Mouse (Mus musculus) B cell, adult 2 months (primary cell): ENCODE results near the gene Nrgn.

ENCODE experiments used
- DNase-seq, 2 experiments: peaks; one replicate each; pipeline ENCODE4 v3.0.0; 2022

Gene Nrgn

GRCm38 (mm10) chr9:37554279-37554678, 1.6 kb upstream of the Nrgn start:
- DNase-seq = peak; percentile 21 to 27

- peak; percentile 31 to 35 for DNase-seq
These were observed 763 bp downstream of the Nrgn start for GRCm38 (mm10) chr9:37551751-37552531.

DNA sequence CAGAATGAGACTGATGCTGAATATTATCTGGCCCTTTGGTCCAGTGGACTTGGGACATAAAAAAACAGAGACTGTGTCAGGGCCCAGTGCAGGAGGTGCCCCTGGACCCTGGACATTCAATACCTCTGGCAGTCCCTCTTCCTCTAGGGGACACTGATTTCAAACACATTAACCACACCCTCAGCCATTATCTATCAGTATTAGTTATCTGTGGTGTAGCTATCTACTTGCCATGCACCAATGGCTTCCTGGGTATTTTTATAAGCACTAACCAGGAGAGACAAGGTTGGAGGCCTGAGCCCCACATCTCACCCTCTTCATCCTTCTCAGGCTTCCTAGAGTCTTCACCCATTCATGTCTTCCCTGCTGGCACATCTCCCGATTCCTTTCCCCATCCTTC, 2.3 kb downstream of the Nrgn start:
- no peak for DNase-seq

DNA sequence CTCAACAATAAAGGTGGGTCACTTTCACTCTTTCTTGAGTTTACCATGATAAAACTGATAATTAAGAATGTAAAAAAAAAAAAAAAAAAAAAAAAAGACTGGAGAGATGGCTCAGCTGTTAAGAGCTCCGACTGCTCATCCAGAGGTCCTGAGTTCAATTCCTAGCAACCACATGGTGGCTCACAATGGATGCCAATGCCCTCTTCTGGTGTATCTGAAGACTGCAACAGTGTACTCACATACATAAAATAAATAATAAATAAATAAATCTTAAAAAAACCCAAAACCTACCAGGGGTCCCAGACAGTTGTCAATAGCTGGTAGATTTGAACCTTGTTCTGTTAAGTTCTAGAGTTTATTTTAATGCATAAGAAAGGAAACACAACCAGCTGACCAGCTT, 5.8 kb downstream of the Nrgn start:
- no peak for DNase-seq

DNA sequence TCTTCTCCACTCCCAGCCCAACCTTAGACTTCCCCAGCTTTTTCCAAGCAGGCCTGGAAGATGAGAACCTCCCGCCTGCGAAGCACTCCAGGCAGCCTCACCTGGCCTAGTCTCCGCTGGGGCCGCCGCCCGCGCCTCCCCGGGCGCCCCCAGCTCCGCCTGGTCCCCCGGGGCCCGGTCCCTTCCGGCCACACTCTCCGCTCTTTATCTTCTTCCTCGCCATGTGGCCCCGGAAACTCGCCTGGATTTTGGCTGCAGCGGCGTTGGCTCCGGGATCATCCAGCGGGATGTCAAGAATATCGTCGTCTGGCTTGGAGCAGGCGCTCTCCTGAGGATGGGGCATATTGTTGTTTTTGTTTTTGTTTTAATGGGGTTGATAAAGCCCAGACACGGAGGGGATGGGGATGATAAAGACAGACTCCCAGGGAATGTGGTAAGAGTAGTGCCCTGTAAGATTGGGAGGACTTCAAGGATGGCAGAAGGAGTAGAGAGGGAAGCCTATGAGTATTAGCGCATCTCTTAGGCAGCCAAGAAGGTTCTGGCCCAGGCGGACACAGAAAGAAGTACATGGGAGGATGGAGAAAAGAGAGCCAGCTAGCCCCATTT, 6.8 kb downstream of the Nrgn start:
- DNase-seq = no peak

DNA sequence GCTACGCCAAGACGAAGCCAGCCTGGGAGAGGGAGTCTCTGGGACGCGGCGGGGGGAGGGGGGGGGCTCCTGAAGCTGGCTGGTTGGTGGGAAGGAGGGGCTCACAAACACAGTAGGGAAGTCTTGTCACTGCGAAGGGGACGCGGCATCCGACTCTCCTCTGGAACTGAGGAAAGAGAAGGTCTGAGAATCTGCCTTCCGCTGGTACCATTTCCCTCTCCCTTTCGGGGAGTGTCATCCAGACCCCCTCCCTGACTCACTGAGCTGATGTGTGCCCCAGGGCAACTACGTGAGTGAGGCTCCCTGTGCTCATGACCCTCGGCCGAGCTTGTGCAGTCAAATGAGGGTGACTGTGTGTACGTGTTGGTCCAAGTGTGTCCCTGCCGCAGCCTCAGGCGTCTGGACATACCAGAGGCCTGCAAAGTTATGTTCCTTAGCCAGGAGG, 7.5 kb downstream of the Nrgn start:
- no peak for DNase-seq

GRCm38 (mm10) chr9:37544447-37545165, 8.1 kb downstream of the Nrgn start:
- DNase-seq = peak; percentile 70 to 71

DNA sequence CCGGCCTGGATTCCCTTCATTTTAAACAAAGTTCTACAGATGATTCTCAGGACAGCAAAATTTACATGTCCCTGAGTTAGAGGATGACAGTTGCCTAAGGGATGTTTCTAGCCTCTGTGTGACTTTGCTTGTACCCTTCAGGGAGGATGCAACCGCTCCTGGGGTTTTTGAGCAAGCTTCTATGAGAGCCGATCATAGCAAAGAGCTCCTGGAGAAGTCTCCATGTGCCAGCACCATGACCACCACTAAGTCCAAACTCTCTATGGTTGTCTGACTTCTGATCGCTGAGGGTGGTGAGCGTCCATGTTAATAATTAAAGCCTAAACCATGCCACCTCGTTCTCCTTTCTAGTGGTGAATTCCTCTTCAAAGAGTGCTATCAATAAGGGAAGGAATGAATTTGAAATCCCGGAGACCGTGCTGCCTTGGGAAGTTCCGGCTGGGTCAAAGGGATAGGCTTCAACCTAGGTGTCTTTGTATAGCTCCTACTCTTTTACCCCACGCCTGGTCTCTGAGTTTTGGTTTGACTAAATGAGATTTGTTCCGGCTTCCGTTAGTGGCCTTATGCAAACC, 8.7 kb downstream of the Nrgn start:
- DNase-seq = no peak

GRCm38 (mm10) chr9:37541851-37542642, 10.7 kb downstream of the Nrgn start:
- no peak for DNase-seq

DNA sequence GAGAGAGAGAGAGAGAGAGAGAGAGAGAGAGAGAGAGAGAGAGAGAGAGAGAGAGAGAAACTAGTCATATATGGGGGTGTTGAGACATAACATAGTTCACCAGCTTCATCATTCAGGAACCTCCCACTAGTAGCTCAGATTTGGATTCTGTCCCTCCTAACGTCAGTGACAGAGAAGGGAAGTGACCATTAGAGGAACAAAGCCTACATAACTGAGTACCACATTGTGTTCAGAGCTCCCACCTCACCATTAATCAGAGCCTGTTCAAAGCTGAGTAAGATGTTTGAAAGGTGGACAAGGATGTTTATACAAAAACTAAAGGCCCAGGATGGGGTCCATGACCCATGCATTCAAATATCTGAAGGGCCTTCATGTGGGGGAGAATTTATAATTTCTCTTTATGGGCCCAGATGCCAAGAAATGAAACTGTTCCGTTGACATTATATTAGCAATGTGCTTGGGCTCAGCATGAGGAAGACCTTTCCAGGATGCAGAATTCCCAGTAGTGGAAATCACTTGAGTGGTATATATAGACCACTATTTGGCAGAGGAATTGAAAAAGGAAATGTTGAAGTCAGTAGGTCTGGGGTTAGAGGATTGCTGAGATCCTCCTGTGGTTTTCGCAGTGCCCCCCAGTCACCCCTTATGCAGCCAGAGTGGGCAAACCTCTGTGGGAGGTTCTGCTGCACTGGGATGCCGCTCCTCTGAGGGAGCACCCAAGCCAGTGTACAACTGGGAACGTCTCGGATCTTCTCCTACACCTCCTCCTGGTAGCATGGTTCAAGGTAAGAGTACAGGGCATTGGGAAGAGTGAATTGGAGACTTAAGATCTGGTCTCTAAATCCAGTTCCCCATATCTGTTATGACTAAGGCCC, 11.8 kb downstream of the Nrgn start:
- no peak for DNase-seq

DNA sequence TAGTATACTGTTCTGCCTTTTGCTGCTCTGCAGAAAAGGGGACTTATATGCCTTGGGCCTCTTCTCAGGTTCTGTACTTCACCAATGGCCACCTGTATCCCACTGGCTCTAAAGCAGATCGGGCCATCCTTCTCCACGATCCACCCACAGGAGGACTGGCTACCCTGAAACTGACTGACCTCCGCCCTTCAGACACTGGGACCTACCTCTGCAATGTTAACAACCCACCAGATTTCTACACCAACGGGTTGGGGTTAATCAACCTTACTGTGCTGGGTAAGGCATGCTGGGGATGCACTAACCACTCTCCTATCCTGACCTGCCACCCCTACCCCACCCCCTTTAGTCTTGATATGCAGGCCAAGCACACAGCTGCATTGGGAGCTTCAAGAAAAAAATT, 12.5 kb downstream of the Nrgn start:
- no peak for DNase-seq

- no peak for DNase-seq
These were observed 13.3 kb downstream of the Nrgn start, which contains the start of gene Vsig2 for GRCm38 (mm10) chr9:37539170-37540025. Vsig2 (plus strand) TSS chr9:37539255.

- no peak for DNase-seq
These were observed 14.9 kb downstream of the Nrgn start for GRCm38 (mm10) chr9:37537658-37538250.

- DNase-seq = no peak
These were observed 15.9 kb downstream of the Nrgn start for GRCm38 (mm10) chr9:37536851-37537250.

DNA sequence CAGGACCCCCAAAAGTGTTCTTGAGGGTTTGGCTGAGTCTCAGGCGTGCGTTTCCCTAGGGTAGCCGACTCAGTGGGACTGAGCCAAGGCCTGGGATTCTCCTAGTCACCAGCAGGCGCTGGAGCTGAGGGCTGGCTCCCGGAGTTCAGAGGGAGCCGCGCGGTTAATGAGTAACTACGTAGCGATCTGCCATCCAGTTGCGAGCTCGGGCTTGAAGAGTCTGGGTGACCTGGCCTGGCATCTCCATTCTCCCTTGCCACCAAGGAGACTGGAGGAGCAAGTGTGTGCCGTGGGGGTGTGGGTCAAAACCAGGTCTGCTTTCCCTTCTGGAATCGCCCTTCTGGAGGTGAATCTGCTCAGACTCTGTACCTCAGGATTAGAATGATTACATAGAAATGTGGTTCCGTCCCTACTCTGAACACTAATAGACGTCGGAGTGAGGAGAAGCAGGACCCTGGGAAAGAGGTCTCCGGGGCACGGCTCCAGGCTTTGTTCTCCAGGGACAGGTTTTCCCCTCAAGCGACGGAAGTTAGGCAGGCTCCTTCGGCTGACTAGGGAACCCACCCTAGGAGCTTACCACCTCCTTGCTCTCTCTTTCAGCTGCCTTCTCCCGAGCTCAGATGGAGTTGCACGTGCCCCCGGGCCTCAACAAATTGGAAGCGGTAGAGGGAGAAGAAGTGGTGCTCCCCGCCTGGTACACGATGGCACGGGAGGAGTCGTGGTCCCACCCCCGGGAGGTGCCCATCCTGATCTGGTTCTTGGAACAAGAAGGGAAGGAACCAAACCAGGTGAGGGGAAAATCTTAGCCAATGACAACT, 21.6 kb downstream of the Nrgn start:
- DNase-seq = no peak

- peak; percentile 60 to 67 for DNase-seq
These were observed 22.4 kb downstream of the Nrgn start for GRCm38 (mm10) chr9:37530031-37530887.

DNA sequence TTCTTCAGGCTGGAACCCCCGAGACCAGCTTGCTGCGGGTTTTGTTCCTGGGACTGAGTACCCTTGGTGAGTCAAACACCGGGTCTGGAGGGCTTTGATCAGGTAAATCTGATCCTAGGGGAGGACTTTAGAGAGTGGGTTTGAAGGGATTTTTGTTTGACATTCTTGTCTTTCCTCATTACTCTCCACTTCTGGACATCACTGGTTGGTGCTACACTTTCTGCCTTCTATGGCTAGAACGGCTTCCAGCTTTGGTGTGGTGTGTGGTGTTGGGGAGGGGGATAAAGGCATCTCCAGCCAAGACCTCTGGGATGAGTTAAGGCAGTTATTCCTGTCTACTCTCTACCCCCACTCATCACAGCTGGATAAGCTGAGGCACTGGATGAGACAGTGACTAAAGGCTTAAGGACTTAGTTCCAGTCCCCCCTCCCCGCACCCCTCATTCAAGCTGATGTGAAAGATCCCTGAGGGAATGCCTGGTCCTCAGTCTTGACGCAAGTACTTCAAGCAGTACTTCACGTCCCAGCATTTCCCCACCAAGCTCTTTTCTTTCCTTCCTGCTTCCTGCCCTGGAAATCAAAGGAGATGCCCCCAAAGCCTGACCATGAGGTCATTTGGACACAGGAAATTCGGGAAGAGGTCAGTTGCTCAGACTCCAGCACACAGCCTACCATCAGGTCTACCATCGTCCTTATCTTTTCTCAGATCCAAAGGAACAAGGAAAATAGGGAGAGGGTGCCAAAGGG, 24.3 kb downstream of the Nrgn start:
- no peak for DNase-seq
